Mouse (Mus musculus) midbrain, postnatal 0 days (tissue): ENCODE results near the gene Exo5. TPM values are rescaled to one million over a fixed set of nuclear protein-coding genes. Genes with fewer than 3 reads are reported as not detected.

Source experiments
- ATAC-seq: fragments of 200-750 bp; cut with Nextera tagmentation; 2 replicates; pipeline ENCODE4 v1.8.0; 2017; ENCODE audit warnings: moderate number of reproducible peaks, mild to moderate bottlenecking, moderate TSS enrichment, moderate library complexity; ENCODE audit not compliant: low FRiP score
- DNase-seq: peaks from one replicate; pipeline ENCODE4 v3.0.0-alpha.2; 2015; ENCODE audit warnings: low spot score
- H3K27ac ChIP-seq: fragments of 300-500 bp; sonication (generic); 2 replicates; pipeline ENCODE4 v1.5.1; 2014; ENCODE audit warnings: low read depth, mild to moderate bottlenecking, low read length, mixed read lengths
- H3K27me3 ChIP-seq: fragments of 300-500 bp; sonication (generic); 2 replicates; pipeline ENCODE4 v1.6.1; 2014; ENCODE audit warnings: low read length, control low read depth, mixed read lengths; ENCODE audit not compliant: insufficient read depth
- H3K36me3 ChIP-seq: fragments of 300-500 bp; sonication (generic); 2 replicates; pipeline ENCODE4 v1.6.1; 2014; ENCODE audit warnings: low read length, control low read depth, mixed read lengths; ENCODE audit not compliant: insufficient read depth
- H3K4me1 ChIP-seq: fragments of 300-500 bp; sonication (generic); 2 replicates; pipeline ENCODE4 v1.6.1; 2014; ENCODE audit warnings: mild to moderate bottlenecking, control low read depth, antibody characterized with exemption, low read length, mixed read lengths; ENCODE audit not compliant: insufficient read depth
- H3K4me2 ChIP-seq: fragments of 300-500 bp; sonication (generic); 2 replicates; pipeline ENCODE4 v1.6.1; 2014; ENCODE audit warnings: low read depth, mild to moderate bottlenecking, low read length, mixed read lengths; ENCODE audit not compliant: poor library complexity, severe bottlenecking
- H3K4me3 ChIP-seq: fragments of 300-500 bp; sonication (generic); 2 replicates; pipeline ENCODE4 v1.5.1; 2014; ENCODE audit warnings: low read depth, mild to moderate bottlenecking, low read length, moderate library complexity
- H3K9ac ChIP-seq: fragments of 300-500 bp; sonication (generic); replicated peaks from 2 replicates; pipeline ENCODE4 v1.6.1; 2014; ENCODE audit warnings: mild to moderate bottlenecking, low read length, moderate library complexity, mixed read lengths; ENCODE audit not compliant: poor library complexity, severe bottlenecking
- H3K9me3 ChIP-seq: fragments of 300-500 bp; sonication (generic); 2 replicates; pipeline ENCODE4 v1.6.1; 2016; ENCODE audit warnings: low read length, control low read depth
- CTCF ChIP-seq: IDR thresholded peaks from 2 replicates; pipeline ENCODE4 v1.5.1; 2016; ENCODE audit warnings: antibody characterized with exemption, mild to moderate bottlenecking
- WGBS: fragments of 180-500 bp; shearing (Covaris S2); extraction: QIAGEN DNeasy Blood & Tissue Kit; methylation state at CpG from one replicate; pipeline ENCODE4 v1.1.7; 2014; 5-methylcytosine and 5-hydroxymethylcytosine counted together
- polyA plus RNA-seq: library from polyadenylated mRNA; unstranded; fragments of >200 nt; fragmentation: Nextera tagmentation; extraction: Ambion mirVana; gene quantifications from 2 replicates; pipeline ENCODE4 v1.2.1, GENCODE M21; 2015
- total RNA-seq: library from RNA; depleted of rRNA; stranded (reverse); fragments of >200 nt; gene quantifications from 2 replicates; pipeline ENCODE4 v1.2.3, GENCODE M21; 2014

Exo5 gene
- total and polyA plus RNA-seq, 2 experiments from 2014 or later: 11.1 to 13.4 TPM

DNA sequence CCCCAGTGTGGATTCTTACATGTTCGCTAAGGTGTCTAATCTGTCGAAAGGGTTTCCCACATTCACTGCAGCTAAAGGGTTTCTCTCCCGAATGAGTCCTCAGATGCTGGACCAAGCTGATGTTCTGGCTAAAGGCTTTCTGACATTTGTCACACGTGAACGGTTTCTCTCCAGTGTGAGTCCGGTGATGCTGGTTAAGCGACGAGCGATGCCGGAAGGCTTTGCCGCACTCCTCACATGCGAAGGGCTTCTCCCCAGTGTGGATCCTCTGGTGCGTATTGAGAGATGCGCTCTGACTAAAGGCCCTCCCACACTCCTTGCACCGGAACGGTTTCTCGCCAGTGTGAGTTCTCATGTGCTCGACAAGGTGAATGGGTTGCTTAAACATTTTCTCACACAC, 5.9 kb upstream of the Exo5 start:
- no peak overlapping the region for H3K9ac ChIP-seq
- no peaks in the 10 kb centered on the region for H3K4me1 ChIP-seq
- TF ChIP-seq CTCF: no peak
- no peaks in the 10 kb centered on the region; the same call in none of the 2 replicates for H3K36me3 ChIP-seq
- no peak overlapping the region for H3K4me3 ChIP-seq
- no peak overlapping the region for H3K27ac ChIP-seq
- DNase-seq (no peak), ATAC-seq (no peak)
- WGBS: 94% methylated on average over 18 of the region's 18 CpGs
- H3K27me3 ChIP-seq: no peaks in the 10 kb centered on the region
- peaks cover 4% of the 10 kb centered on the region; the same call in 1 of the 2 replicates for H3K9me3 ChIP-seq
- no peak overlapping the region for H3K4me2 ChIP-seq

DNA sequence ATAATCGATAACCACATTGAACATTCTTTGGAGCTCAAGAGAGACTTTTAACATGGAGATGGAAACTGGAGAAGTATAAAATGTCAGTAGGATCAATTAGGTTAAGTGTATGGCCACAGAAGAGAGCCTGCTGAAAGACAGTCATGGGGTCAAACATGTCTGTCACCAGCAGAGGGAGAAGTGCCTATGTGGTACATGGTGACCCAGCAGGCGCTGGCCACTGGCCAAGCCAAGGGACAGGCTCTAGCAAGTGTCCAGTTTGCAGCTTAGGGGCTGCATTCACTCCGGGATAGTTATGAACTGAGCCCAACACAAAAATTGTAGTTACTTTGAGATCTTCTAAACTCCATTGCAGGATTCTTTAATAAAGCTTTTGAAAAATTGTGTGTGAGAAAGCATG, 3.9 kb upstream of the Exo5 start:
- H3K9ac ChIP-seq: no peak overlapping the region
- peaks cover 4% of the 10 kb centered on the region; the same call in 1 of the 2 replicates for H3K9me3 ChIP-seq
- ATAC-seq (no peak), DNase-seq (peak; percentile 19)
- no peak overlapping the region for H3K4me2 ChIP-seq
- TF ChIP-seq CTCF: no peak
- no peak overlapping the region for H3K4me3 ChIP-seq
- H3K27ac ChIP-seq: no peak overlapping the region
- H3K36me3 ChIP-seq: no peaks in the 10 kb centered on the region; the same call in none of the 2 replicates
- H3K4me1 ChIP-seq: 0 out of 2 replicates have a peak, but pooled peaks cover 2% of the 10 kb centered on the region
- 85% methylated on average over 3 of the region's 3 CpGs for WGBS
- no peaks in the 10 kb centered on the region for H3K27me3 ChIP-seq

DNA sequence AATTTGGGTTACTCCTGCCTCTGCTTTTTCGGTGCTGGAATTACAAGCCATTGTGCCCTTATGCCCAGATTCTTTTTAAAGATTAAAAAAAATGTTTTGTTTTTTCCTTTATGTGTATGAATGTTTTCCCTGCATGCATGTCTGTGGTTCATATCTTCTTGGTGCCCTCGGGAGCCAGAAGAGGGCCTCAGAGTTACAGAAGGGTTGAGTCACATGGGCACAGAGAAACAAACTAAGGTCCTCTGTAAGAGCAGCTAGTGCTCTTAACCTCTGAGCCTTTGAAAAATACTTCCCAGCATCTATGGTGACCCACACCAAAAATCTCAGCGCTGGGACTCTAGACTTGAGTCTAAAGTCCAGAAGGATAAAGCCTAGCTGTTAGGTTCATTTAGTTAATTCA, 569 bp upstream of the Exo5 start:
- ATAC-seq (peak; percentile 56; the same call in 1 of the 2 replicates), DNase-seq (peak; percentile 47)
- 10% methylated on average over 3 of the region's 3 CpGs for WGBS

DNA sequence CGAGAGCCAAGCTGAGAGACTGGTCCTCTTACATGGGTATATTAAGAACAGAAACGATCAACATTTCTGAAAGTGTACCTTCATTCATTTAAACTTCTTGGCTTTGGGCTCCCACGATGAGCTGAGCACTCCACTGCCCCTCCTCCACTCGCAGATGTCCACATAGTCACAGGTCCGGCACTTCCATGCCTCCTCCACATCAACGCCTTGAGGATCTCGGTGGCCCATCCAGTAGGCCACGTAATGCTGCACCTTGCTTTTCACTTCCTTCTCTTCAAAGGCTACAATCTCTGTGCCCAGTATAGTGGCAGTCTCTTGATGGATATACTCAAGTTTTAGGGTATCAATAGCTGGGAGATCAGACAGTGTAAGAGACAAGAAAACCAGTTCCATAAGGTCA, 3.4 kb downstream of the Exo5 start:
- no peak for ATAC-seq
- no peak for TF ChIP-seq CTCF
- Histone ChIP-seq H3K9ac (no peak overlapping the region), H3K27me3 (no peaks in the 10 kb centered on the region), H3K4me1 (0 out of 2 replicates have a peak, but pooled peaks cover 2% of the 10 kb centered on the region), H3K36me3 (peaks cover 9% of the 10 kb centered on the region), H3K9me3 (0 out of 2 replicates have a peak, but pooled peaks cover 7% of the 10 kb centered on the region), H3K27ac (no peak overlapping the region), H3K4me3 (no peak overlapping the region), H3K4me2 (no peak overlapping the region)
- 98% methylated on average over 8 of the region's 8 CpGs for WGBS
- DNase-seq: no peak

More for the DNA sequence above, 569 bp upstream of the Exo5 start:
- Histone ChIP-seq H3K4me3 (peak overlapping the region; percentile 52), H3K9ac (peak overlapping the region; percentile 85), H3K36me3 (peaks cover 9% of the 10 kb centered on the region), H3K27ac (peak overlapping the region; percentile 96), H3K4me1 (0 out of 2 replicates have a peak, but pooled peaks cover 2% of the 10 kb centered on the region), H3K27me3 (no peaks in the 10 kb centered on the region), H3K4me2 (peak overlapping the region; percentile 65), H3K9me3 (0 out of 2 replicates have a peak, but pooled peaks cover 7% of the 10 kb centered on the region)
- TF ChIP-seq CTCF: peak; percentile 57

DNA sequence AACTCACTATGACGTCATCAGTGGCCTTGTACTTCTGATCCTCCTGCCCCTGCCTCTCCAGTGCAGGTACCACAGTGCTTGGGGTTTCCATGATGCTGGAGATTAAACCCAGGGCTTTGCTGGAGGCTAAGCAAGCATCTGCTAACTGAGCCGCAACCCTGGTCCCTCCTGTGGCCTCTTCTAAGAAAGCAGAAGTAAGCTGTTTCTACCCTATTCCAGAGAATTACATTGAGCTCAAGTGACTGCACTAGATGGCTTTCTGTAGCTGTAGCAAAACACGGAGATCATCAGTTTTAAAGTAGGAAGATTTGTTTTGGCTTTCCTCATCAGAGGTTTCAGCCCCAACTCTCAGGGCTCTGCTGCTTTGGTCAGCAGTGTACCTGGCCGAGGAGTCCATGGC, 10.3 kb downstream of the Exo5 start:
- WGBS: 75% methylated on average over 4 of the region's 4 CpGs
- no peaks in the 10 kb centered on the region for H3K36me3 ChIP-seq
- no peak for DNase-seq
- no peak overlapping the region for H3K4me2 ChIP-seq
- no peak overlapping the region for H3K9ac ChIP-seq
- TF ChIP-seq CTCF: no peak
- no peak for ATAC-seq
- no peak overlapping the region for H3K4me3 ChIP-seq
- H3K27me3 ChIP-seq: no peaks in the 10 kb centered on the region
- no peaks in the 10 kb centered on the region for H3K4me1 ChIP-seq
- H3K27ac ChIP-seq: no peak overlapping the region
- no peaks in the 10 kb centered on the region for H3K9me3 ChIP-seq

DNA sequence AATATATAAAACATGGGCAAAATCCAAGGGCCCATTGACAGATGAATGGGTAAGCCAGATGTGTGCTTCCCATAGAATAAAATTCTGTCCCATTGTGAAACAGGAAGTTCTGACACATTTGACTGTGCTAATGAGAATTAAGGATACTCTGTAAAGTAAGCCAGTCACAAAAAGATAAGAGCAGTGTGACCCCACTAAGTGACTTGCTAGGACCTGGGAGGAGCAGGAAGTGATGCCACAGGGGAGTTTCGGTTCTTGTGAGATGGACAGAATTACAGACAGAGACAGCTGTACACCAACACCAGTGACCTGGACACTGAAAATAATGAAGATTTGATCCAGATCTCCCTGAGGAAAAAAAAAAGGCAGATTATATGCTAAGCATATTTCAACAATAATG, 11.0 kb downstream of the Exo5 start:
- no peaks in the 10 kb centered on the region for H3K36me3 ChIP-seq
- H3K27ac ChIP-seq: no peak overlapping the region
- ATAC-seq: no peak
- H3K9me3 ChIP-seq: no peaks in the 10 kb centered on the region
- H3K4me3 ChIP-seq: no peak overlapping the region
- H3K27me3 ChIP-seq: no peaks in the 10 kb centered on the region
- H3K4me1 ChIP-seq: no peaks in the 10 kb centered on the region
- no peak overlapping the region for H3K9ac ChIP-seq
- TF ChIP-seq CTCF: no peak
- WGBS: 90% methylated on average over 1 of the region's 1 CpGs
- no peak overlapping the region for H3K4me2 ChIP-seq
- no peak for DNase-seq
